Mouse (Mus musculus): Measurements from ENCODE around the gene Ttc12. TPM values are rescaled to one million over a fixed set of nuclear protein-coding genes. Genes with fewer than 3 reads are reported as not detected.

Gene Ttc12
- polyA plus RNA-seq, 1 experiment = 3.3 TPM

DNA sequence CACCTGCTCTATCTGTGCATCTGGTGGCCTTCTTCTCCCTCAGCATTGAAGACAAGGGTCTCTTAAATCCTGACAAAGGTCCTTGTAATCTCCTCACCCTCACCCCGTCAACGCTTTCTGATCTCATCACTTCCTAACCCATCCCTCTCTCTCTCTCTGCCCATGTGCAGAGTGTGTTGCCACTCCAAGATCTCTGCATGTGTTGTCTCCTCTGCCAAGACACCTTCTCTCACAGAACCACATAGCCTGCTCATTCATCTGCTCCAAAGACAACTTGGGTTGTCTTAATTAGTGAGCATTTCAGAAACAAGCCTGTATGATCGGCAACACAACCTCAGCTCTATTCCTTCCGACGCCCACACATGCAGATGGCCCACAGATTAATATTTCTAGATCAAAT lies 62.2 kb downstream of the Ttc12 start:
- no peak overlapping the region for H3K27ac ChIP-seq (ENCODE audit: control insufficient read depth, insufficient read depth, low read length)
- 93% methylated on average over 5 of the region's 5 CpGs for WGBS
- no peaks in the 10 kb centered on the region for H3K27me3 ChIP-seq (ENCODE audit: control insufficient read depth, insufficient read depth, low read length)
- H3K4me1 ChIP-seq (replicated peaks; ENCODE audit: control insufficient read depth, insufficient read depth, low read length) = no peaks in the 10 kb centered on the region
- no peak for DNase-seq
- no peak overlapping the region for H3K4me3 ChIP-seq (ENCODE audit: control insufficient read depth, insufficient read depth, low read length)
- TF ChIP-seq CTCF (IDR thresholded peaks at IDR 0.05; ENCODE audit: borderline replicate concordance, control insufficient read depth, extremely low read depth, insufficient read depth, low read length, poor library complexity) (no peak), POLR2A (IDR thresholded peaks at IDR 0.05; ENCODE audit: control insufficient read depth, extremely low read depth, insufficient read depth, low read length, poor library complexity) (no peak)
- H3K36me3 ChIP-seq (ENCODE audit: control insufficient read depth, insufficient read depth, low read length) = no peaks in the 10 kb centered on the region

DNA sequence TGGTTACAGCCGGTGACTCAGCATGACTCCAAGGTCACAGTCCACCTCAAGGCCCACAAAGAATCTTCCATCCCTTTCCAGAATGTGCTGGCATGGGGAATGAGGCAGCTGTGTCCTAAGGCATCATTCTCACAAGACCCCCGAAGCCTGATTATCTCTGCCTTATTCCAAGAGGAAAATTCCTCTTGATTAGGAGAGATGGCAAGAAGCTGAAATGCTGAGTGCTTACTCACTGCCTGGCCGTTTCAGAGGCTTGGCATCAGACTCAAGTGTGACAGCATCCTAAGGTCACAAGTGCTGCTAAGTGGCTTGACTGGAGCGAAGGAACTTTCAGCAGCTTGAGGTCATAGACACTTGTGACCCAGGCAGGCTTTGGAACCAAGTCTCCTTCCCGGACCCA lies 75.4 kb downstream of the Ttc12 start:
- WGBS = 86% methylated on average over 5 of the region's 5 CpGs
- no peaks in the 10 kb centered on the region for H3K36me3 ChIP-seq (ENCODE audit: control insufficient read depth, insufficient read depth, low read length)
- H3K27ac ChIP-seq (ENCODE audit: control insufficient read depth, insufficient read depth, low read length) = no peak overlapping the region
- DNase-seq = no peak
- H3K4me3 ChIP-seq (ENCODE audit: control insufficient read depth, insufficient read depth, low read length) = no peak overlapping the region
- H3K4me1 ChIP-seq (replicated peaks; ENCODE audit: control insufficient read depth, insufficient read depth, low read length) = no peaks in the 10 kb centered on the region
- TF ChIP-seq CTCF (IDR thresholded peaks at IDR 0.05; ENCODE audit: borderline replicate concordance, control insufficient read depth, extremely low read depth, insufficient read depth, low read length, poor library complexity) (no peak), POLR2A (IDR thresholded peaks at IDR 0.05; ENCODE audit: control insufficient read depth, extremely low read depth, insufficient read depth, low read length, poor library complexity) (no peak)
- H3K27me3 ChIP-seq (ENCODE audit: control insufficient read depth, insufficient read depth, low read length) = no peaks in the 10 kb centered on the region

DNA sequence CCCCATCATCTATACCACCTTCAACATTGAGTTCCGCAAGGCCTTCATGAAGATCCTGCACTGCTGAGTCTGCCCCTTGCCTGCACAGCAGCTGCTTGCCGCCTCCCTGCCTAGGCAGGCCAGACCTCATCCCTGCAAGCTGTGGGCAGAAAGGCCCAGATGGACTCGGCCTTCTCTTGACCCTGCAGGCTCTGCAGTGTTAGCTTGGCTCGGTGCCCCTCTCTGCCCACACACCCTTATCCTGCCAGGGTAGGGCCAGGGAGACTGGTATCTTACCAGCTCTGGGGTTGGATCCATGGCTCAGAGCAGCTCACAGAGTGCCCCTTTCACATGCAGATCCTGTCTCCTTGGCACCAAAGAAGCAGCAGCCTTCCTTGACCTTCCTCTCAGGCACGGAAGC lies 79.0 kb downstream of the Ttc12 start:
- DNase-seq = no peak
- TF ChIP-seq CTCF (IDR thresholded peaks at IDR 0.05; ENCODE audit: borderline replicate concordance, control insufficient read depth, extremely low read depth, insufficient read depth, low read length, poor library complexity) = no peak
- no peak for TF ChIP-seq POLR2A (IDR thresholded peaks at IDR 0.05; ENCODE audit: control insufficient read depth, extremely low read depth, insufficient read depth, low read length, poor library complexity)
- 96% methylated on average over 5 of the region's 5 CpGs for WGBS

DNA sequence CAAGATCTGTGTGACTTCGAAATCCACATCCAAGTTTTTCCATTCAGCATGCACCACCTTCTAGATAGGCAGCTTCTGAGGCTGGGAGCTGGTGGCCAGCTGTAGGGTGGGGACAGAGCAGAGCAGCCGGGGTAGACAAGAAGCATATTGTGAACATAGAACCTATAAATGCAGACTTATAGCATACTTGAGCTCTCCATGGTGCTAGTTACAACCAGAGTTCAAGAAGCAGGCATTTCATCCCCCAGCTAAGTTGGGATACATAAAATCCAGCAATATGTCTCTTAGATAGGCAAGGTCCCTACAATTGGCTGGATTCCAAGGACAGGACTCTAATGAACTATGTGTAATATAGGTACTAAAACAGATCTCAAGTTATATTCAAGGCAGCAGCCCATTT lies 82.3 kb downstream of the Ttc12 start:
- no peak for TF ChIP-seq CTCF (IDR thresholded peaks at IDR 0.05; ENCODE audit: borderline replicate concordance, control insufficient read depth, extremely low read depth, insufficient read depth, low read length, poor library complexity)
- TF ChIP-seq POLR2A (IDR thresholded peaks at IDR 0.05; ENCODE audit: control insufficient read depth, extremely low read depth, insufficient read depth, low read length, poor library complexity) = no peak
- DNase-seq = no peak
- 76% methylated on average over 2 of the region's 2 CpGs for WGBS
- Histone ChIP-seq H3K4me3 (ENCODE audit: control insufficient read depth, insufficient read depth, low read length) (no peak overlapping the region), H3K27ac (ENCODE audit: control insufficient read depth, insufficient read depth, low read length) (no peak overlapping the region), H3K4me1 (replicated peaks; ENCODE audit: control insufficient read depth, insufficient read depth, low read length) (no peaks in the 10 kb centered on the region), H3K27me3 (ENCODE audit: control insufficient read depth, insufficient read depth, low read length) (no peaks in the 10 kb centered on the region), H3K36me3 (ENCODE audit: control insufficient read depth, insufficient read depth, low read length) (no peaks in the 10 kb centered on the region)

More for the DNA sequence above, 79.0 kb downstream of the Ttc12 start:
- Histone ChIP-seq H3K4me1 (replicated peaks; ENCODE audit: control insufficient read depth, insufficient read depth, low read length) (no peaks in the 10 kb centered on the region), H3K27me3 (ENCODE audit: control insufficient read depth, insufficient read depth, low read length) (no peaks in the 10 kb centered on the region), H3K36me3 (ENCODE audit: control insufficient read depth, insufficient read depth, low read length) (no peaks in the 10 kb centered on the region), H3K27ac (ENCODE audit: control insufficient read depth, insufficient read depth, low read length) (no peak overlapping the region), H3K4me3 (ENCODE audit: control insufficient read depth, insufficient read depth, low read length) (no peak overlapping the region)

DNA sequence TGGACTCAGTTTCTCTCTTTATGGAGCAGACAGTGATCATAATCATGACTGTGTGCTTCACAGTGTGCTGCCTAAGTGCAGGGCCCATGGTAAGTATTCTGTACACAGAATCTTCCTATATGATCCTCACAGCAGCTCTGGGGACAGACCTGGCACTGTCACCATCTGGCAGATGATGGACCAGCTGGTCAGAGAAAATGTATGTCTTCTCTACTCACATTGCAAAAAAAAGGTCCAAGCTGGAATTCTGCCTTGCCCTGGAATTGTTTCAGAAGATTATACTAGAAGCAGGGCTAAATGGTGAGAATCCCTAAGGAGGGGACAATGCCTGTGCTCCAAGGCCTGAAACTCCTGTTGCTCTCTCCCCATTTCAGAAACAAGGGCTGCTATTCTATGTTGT lies 90.0 kb downstream of the Ttc12 start:
- Histone ChIP-seq H3K27ac (ENCODE audit: control insufficient read depth, insufficient read depth, low read length) (no peak overlapping the region), H3K27me3 (ENCODE audit: control insufficient read depth, insufficient read depth, low read length) (no peaks in the 10 kb centered on the region), H3K36me3 (ENCODE audit: control insufficient read depth, insufficient read depth, low read length) (no peaks in the 10 kb centered on the region), H3K4me3 (ENCODE audit: control insufficient read depth, insufficient read depth, low read length) (no peak overlapping the region), H3K4me1 (replicated peaks; ENCODE audit: control insufficient read depth, insufficient read depth, low read length) (no peaks in the 10 kb centered on the region)
- no peak for DNase-seq
- TF ChIP-seq CTCF (IDR thresholded peaks at IDR 0.05; ENCODE audit: borderline replicate concordance, control insufficient read depth, extremely low read depth, insufficient read depth, low read length, poor library complexity) (no peak), POLR2A (IDR thresholded peaks at IDR 0.05; ENCODE audit: control insufficient read depth, extremely low read depth, insufficient read depth, low read length, poor library complexity) (no peak)

DNA sequence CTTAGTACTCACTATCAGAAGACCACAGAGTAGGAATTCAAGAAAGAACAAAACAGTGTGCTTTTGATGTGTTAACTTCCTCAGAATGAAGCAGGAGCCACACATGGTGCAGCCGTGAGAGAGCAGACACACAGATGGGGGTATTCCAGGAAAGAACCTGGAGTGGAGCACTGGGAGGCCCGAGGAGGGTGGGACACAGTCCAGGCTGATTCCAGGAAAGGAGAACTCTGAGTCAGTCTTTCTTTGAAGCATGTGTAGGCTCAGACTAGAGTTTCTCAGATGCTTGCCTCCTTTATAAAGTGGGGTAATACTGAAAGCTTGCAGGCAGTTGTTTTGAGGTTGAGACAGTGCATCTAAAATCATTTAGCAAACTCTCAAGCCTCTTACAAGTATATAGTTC lies 93.8 kb downstream of the Ttc12 start:
- H3K4me3 ChIP-seq (ENCODE audit: control insufficient read depth, insufficient read depth, low read length) = no peak overlapping the region
- no peaks in the 10 kb centered on the region for H3K36me3 ChIP-seq (ENCODE audit: control insufficient read depth, insufficient read depth, low read length)
- H3K4me1 ChIP-seq (replicated peaks; ENCODE audit: control insufficient read depth, insufficient read depth, low read length) = no peaks in the 10 kb centered on the region
- TF ChIP-seq POLR2A (IDR thresholded peaks at IDR 0.05; ENCODE audit: control insufficient read depth, extremely low read depth, insufficient read depth, low read length, poor library complexity) (no peak), CTCF (IDR thresholded peaks at IDR 0.05; ENCODE audit: borderline replicate concordance, control insufficient read depth, extremely low read depth, insufficient read depth, low read length, poor library complexity) (no peak)
- no peak overlapping the region for H3K27ac ChIP-seq (ENCODE audit: control insufficient read depth, insufficient read depth, low read length)
- 47% methylated on average over 2 of the region's 2 CpGs for WGBS
- DNase-seq = no peak
- H3K27me3 ChIP-seq (ENCODE audit: control insufficient read depth, insufficient read depth, low read length) = no peaks in the 10 kb centered on the region

Other genes with a start within 250 kb of the Ttc12 start
- 0.22 and 0.30 TPM in 2 replicates for gene Gm4894, start 235.7 kb downstream of the Ttc12 start, polyA plus RNA-seq (2012; rRNA removed)
- 0.08 and 0.40 TPM in 2 replicates for gene Drd2, start 145.6 kb downstream of the Ttc12 start, polyA plus RNA-seq (2012; rRNA removed)
- gene Ankk1, start 59.2 kb downstream of the Ttc12 start, polyA plus RNA-seq (2012; rRNA removed) = 0.04 and 0.16 TPM in 2 replicates

All from thymus, adult 2 months (tissue).